Mouse (Mus musculus) kidney, adult 8-10 months (tissue): ENCODE measurements around the gene Proca1.
A peak's percentile ranks its signal among the peaks of the same experiment; 100 is the strongest.

Experiments
- DNase-seq, 2 experiments: peaks; one replicate each; pipeline ENCODE4 v3.0.0; 2022

The Proca1 gene

GRCm38 (mm10) chr11:78193113-78193512, at the start of gene Proca1:
TSS of gene Proca1 (plus strand) at chr11:78193392.
- no peak for DNase-seq

GRCm38 (mm10) chr11:78143520-78143919, 49.7 kb upstream of the Proca1 start:
- peak in 1 of 2 experiments; percentile 28 for DNase-seq

DNA sequence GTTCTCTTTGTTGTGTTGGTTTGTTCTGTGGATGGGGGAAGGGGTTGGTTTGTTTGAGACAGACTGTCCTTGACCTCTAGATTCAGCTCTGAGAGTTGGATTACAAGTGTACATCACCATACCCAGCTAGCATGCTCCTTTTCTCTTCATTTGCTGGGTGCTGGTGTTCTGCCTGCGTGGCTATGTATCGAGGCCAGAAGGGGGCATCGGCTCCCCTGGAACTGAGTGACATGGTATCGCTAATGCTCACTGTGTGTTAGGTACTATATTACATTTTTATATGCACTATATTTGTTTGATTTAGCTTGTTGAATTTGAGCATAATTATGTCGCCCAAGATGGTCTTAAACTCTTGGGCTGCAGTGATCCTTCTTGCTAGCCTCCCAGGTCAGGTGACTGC, 47.0 kb upstream of the Proca1 start:
- no peak for DNase-seq

DNA sequence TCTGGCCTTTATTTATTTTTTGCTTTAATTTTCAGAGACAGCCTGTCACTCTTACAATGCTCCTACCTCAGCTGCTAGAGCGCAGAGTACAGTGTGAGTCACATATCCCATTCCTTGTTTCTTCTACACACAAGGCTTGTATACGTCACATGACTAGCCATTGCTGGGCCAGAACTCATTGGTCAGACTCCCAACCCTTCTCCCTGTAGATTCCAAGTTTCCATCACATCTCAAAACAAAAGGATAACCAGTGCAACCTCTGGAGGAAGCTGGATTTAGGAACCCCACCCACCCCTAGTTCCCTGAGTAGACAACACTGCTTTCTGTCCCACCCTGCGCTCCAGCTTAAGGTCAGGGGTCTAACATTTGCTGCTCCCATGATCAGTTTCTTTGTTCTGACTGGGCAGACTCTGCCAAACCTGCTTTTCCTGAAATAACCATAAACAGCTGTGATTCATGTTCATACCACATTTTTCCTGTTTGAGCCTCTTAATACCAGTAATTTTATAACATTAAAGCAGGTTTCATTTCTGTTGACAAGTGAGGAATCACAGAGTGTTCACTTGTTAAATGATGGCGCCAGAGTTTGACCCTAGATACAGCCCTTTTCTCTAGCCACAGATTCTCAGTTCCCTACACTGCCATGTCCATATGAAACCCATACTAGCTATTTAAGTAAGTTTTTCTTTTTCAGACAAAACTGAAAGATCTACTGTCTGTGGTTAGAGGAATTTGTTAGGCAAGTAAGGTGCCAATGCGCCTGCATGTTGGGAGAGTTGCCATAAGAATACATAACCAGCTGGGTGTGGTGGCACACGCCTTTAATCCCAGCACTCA, 46.3 kb upstream of the Proca1 start:
- DNase-seq: no peak

GRCm38 (mm10) chr11:78151161-78151560, 42.0 kb upstream of the Proca1 start:
- DNase-seq: peak in 1 of 2 experiments; percentile 37

DNA sequence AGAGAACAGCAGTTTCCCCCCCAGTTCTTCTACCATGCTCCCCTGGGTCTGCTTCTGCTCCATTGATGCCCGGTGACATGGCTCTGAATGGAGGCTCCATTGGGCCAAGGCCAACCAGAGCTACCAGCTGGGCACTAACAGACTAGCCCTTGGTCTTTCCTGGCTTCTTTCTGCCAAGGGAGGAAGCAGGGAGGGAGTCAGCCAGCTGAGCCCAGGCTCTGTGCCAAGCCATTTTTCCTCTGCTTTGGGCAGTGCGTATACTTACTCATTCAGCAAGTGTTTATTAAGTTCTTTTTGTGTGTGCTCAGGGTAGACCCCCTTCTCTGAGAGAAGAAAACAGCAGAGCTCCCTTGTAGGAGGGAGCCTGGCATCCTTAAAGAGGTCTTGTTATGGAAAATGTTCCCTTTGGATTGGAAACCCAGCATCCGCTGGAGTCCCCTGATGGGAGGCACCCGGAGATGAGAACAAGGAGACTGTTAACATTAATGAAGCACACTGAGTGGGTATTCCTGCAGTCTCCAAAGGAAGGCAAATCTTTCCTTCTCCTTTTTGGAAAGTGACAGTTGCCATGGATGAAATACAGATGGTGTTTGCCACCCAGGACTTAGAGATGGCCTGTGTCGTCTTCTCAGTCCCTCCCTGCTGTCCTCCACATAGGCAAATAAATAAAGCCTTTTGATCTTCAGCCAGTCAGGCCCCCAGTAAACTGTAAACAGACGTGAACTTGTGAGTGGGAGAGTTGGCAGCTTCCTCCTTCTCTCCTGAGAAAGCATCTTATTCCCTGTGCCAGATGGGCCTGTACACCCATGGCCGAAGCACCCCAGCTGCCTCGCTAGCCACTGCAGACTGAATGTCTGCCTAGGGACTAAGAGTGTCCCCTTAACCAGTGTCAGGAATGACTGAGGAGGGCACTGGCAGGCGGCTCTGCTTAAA, 40.6 kb upstream of the Proca1 start:
- DNase-seq: peak in 1 of 2 experiments; percentile 47

GRCm38 (mm10) chr11:78153778-78154177, 39.4 kb upstream of the Proca1 start:
- no peak for DNase-seq

DNA sequence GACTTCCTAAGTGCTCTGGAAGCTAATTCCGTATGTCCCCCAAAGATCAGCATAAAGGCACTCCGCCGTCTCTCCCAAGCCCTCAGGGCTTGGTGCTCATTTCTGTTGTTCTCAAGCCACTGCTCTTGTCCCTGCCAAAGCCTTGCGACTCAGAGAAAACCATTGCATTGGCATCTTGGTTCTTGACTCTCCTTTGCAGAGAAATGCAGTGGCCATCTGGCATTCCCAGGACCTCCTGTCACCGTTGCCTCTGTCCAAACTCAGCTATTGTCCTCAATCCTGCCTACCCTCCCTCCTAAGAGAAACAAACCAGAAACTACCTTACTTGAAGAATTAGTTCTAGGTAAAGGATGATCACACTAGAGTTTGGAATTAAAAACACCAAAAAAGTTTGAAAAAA, 37.5 kb upstream of the Proca1 start:
- no peak for DNase-seq

DNA sequence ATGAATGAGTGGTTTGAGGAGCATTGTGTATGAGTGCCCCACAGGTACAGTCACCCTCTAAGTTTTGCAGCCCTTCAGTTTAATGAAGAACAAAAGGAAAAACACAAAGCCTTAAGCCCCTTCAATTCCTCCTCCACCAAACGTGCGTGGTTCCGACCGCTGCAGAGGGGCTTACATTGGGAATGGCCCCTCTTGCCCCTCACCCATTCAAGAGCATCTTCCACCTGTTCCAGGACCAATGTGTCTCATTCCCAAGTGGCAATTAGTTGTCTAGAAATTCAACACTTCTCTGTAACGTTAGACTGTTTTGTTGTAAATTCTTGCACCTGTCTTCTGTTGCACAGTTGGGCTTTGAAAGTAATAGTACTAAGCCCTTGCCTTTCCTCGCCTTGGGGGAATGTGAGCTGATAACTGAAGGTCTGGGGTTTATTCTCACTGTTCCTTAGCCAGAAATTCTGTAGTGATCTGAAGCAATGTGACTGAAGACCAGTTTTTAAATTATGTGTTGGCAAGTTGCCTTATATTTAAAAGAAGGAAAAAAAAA, 37.0 kb upstream of the Proca1 start:
- DNase-seq: no peak

GRCm38 (mm10) chr11:78159096-78159495, 34.1 kb upstream of the Proca1 start:
- peak; percentile 88 to 90 for DNase-seq

- DNase-seq: no peak
Measured at GRCm38 (mm10) chr11:78159557-78159956, 33.6 kb upstream of the Proca1 start.

GRCm38 (mm10) chr11:78160171-78160570, 33.0 kb upstream of the Proca1 start:
- no peak for DNase-seq

DNA sequence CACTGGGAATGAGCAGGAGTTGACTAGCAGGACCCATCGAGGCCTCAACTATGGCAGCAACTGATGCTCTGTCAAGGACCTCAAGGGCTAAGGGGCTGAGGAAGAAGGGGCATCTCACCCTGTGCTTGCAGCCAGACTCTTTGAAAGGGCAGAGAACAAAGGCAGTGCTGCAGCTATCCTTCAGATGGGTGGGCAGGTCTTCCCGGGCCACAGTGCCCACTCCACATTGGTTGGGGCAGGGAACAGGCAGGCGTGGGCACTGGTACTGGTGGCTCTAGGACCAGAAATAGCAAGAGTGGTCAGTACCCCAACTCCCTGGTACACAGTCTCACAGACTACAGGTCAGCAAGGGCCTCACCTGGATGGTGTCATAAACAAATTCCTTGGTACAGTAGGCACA, 32.5 kb upstream of the Proca1 start:
- no peak for DNase-seq

DNA sequence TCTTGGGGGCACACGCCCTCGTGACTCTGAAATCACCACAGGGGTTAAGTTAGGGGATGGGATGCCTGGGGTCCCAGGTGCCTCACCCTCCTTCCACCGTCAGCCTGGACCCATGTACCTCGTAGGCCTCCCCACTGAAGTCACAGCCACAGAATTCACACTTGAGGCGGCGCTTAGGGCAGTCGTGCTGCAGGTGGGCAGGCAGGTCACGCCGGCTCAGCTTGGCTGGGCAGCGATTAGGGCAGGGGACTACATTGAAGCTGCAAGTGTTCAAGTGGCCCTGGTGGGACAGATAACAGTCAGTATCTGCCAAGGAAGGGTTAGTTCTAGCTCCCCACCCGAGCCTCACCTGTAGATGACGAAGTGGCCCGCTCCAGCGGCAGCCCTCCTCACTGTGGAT, 32.0 kb upstream of the Proca1 start:
- DNase-seq: no peak

- DNase-seq: peak in 1 of 2 experiments; percentile 18
Measured at GRCm38 (mm10) chr11:78161968-78162367, 31.2 kb upstream of the Proca1 start.

- DNase-seq: peak; percentile 48 to 51
Measured at GRCm38 (mm10) chr11:78162504-78162903, 30.7 kb upstream of the Proca1 start.

DNA sequence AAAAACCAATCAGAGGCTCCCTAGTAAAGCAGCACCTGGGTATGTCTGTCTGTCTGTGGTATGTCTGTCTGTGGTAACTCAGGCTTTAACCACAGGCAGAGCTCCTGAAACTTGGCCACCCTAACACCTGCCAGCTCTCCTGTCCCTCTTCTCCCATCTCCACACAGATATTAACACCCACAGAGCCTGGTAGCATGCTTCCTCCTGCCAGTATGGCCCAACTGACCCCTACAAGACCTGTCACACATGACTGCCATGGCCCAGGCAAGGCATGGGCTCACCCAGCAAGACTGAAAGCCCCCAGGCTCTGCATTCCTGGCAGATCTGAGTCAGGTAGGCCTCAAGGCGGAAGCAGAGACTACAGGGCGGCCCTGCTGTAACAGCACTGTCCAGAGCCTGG, 30.1 kb upstream of the Proca1 start:
- DNase-seq: peak in 1 of 2 experiments; percentile 22

DNA sequence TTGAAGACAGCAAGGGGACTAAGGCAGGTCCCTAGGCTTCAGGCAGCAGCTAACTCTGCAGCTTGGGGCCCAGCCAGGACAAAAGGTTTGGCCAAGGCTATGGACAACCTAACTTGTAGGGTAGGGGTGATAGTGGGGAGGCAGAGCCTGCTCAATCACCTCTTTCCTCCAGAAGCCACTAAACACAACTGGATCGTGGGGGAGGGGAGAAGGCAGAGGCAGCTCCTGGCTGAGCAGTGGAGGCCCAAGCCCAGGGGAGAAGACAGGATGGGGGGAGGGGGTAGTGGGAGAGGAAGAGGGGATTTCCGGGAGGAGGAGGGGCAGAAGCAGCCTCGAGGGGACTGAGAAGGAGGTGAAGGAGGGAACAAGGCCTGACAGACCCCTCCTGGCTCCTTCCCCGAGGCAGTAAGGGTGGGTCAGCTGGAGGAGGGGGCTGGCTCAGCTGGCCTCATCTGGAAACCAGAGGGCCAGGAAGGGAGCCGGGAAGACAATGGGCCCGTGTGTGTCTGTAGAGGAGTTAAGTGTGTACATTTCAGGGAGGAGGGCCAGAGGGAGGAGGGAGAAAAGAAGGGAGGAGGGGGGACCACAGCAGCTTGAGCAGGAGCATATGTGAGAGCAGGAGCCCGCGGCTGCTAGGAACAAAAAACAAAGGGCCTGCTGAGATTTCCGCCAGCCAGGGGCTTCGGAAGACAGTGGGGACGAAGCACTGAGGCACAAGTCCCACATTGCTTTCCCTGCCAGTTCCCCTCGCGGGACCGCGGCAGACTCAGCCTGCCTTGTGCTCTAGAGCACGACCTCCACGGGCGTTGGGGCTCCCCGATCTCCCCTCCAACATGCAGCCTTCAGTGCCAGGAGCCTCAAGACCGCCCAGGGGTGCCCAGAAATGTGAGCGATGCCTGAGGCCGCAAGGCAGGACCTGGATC, 29.2 kb upstream of the Proca1 start:
- peak; percentile 70 for DNase-seq

- peak in 1 of 2 experiments; percentile 49 for DNase-seq
Measured at GRCm38 (mm10) chr11:78164604-78164923, 28.6 kb upstream of the Proca1 start.

- DNase-seq: peak; percentile 86 to 88
Measured at GRCm38 (mm10) chr11:78164924-78165760, 28.1 kb upstream of the Proca1 start, which contains the start of gene Traf4. TSS of gene Traf4 (minus strand) at chr11:78165589.

GRCm38 (mm10) chr11:78165761-78166109, 27.5 kb upstream of the Proca1 start:
- peak; percentile 83 to 84 for DNase-seq
